Mouse (Mus musculus) granulocyte monocyte progenitor cell, adult 5-6 weeks (primary cell): ENCODE data around the gene Fam168a. TPM values are rescaled to one million over a fixed set of nuclear protein-coding genes. Genes with fewer than 3 reads are reported as not detected.
"Not testable (repeated sequence)": the region's sequence is repeated elsewhere in the genome, so short reads cannot be mapped to it uniquely, and the experiment has no call there.

ENCODE experiments used
- ATAC-seq: replicated peaks from 2 replicates; pipeline ENCODE4 v1.8.0; 2016; ENCODE audit warnings: mild to moderate bottlenecking, moderate TSS enrichment, inconsistent platforms; ENCODE audit not compliant: poor library complexity, severe bottlenecking
- total RNA-seq, 2 experiments: library from RNA; stranded (forward) in 1 of 2; stranded (reverse) in 1 of 2; fragments of 200-712, 200-1000 nt in 1 of 2; fragments of >200 nt in 1 of 2; fragmentation: Nextera tagmentation in 1 of 2; gene quantifications; 2 replicates each; pipeline ENCODE4 v1.2.3; 2014 to 2017

Fam168a gene
- total RNA-seq, 2 experiments from 2014 or later = 9.5 to 32.1 TPM

DNA sequence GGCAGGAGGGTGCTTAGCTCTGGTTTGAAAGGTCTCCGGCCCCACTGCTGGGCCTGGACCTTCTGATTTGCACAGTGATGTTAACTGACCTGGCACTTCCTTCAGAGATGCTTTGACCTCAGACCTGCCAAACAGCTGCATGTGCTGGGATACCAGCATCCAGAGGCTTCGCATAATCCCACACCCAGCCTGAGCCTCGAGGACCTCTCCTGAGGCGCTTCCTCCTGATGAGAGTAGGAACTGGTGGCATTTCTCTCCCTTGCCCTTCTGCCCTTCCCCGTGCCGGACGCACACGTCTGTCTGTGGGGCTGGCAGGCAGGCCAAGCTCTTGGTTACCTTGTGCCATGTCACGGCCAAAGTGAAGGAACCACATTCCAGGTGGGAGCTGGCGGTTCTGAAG is 130.2 kb downstream of the Fam168a start:
- no peak for ATAC-seq

DNA sequence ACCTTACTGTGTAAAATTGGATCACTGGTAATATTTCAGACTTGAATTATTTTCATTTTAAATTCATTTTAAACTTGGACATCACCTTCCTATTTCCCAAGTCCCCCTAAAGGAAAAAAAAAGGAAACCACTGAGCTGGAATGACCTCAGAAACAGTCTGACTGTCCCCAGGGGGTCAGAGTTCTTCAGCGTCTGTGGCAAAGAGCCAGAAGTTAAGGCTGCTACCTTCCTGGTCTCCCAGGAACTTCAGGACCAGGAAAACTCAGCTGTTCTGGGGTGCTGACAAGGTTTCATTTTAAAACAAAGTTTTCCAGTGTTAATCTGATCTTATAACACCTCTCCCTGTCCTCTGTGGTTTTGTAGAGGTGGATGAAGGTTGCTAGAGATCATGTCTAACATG is 131.3 kb downstream of the Fam168a start:
- no peak for ATAC-seq

DNA sequence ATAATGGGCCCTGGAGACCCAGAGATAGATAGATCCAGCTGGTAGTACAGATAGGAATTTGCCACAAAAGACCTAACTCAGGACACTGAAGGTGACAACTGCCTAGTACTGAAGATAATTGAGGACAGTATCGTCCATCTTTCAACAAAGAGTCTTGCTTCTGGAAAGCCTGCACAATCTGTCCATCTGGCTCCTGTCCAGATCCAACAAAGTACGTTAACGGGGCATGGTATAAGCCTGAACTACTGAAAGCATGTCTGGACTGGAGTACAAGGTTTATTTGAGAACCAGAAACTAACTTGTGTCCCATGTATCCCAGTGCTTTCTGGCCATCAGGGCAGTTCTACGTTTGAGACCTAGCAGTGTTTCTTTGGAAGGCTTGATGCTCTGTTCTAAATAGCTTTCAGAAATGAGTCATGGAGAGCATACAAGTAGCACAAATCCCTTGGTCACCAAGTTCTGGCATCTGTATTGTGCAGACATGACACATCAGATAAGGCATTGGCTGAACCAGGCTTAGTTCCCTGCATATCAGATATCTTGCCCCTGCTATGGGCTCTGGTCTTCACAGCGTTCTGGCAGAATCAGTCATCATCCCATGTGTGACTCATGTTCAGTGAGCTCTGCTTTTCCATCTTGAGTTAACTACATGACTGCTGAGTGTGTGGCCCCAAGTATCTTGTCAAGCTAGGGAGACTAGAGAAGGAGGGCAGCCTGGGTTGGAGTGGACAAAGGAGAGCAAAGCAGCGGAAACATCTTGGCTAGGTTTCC is 133.4 kb downstream of the Fam168a start:
- ATAC-seq = no peak

DNA sequence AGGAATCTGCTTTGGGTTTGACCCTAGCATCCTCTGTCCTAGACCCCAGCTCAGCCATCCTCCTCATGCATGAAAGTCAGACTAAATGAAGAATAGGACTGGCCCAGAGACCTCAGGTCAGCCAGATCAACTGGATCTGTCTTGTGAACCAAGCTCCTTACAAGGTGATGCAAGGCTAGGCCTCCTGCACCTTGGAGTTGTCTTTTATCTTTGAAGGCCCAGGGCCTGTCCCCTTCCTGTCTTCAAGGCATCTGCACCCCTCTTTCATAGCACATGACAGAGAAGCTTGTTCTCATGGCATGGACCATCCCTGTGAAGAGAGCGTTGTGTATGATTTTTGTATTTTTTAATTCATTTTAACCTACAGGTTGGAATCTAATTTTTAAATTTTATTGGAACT is 134.5 kb downstream of the Fam168a start:
- ATAC-seq = no peak

DNA sequence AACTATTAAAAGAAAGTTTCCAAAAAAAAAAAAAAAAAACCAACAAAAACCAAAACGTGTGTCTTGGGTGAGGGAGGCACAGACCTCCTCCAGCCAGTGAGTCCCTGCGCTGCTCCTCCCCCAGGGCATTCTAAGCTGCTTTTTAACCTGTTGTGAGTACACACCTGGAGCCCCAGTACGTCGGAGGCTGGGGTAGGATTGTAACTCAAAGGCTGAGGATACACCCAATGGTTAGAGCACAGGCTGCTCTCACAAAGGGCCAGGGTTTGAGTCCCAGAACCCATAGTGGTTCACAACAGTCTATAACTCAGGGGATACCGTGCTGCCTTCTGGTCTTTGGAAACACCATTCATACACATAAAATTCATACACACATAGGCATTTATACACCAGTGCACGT is 135.2 kb downstream of the Fam168a start:
- no peak for ATAC-seq

GRCm38 (mm10) chr7:100842175-100842574 is 135.7 kb downstream of the Fam168a start:
- no peak for ATAC-seq

DNA sequence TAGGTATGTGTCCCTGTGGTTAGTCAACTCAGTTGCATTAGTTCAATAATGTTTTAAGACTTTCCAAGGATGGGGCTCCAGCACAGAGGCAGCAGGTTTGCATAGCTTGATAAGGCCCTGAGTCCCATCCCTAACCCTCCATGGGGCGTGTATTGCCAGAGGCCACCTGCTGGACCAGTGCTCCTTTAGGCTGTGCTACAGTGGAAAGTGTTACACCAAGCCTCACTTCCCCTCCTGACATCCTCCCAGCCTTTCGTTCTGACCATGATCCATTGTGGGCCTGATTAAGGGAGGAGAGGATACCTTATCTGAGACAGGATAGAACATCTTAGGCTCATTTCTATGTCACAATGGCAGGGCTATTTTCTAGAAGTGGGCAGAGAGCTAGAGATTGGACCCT is 137.4 kb downstream of the Fam168a start:
- no peak for ATAC-seq

DNA sequence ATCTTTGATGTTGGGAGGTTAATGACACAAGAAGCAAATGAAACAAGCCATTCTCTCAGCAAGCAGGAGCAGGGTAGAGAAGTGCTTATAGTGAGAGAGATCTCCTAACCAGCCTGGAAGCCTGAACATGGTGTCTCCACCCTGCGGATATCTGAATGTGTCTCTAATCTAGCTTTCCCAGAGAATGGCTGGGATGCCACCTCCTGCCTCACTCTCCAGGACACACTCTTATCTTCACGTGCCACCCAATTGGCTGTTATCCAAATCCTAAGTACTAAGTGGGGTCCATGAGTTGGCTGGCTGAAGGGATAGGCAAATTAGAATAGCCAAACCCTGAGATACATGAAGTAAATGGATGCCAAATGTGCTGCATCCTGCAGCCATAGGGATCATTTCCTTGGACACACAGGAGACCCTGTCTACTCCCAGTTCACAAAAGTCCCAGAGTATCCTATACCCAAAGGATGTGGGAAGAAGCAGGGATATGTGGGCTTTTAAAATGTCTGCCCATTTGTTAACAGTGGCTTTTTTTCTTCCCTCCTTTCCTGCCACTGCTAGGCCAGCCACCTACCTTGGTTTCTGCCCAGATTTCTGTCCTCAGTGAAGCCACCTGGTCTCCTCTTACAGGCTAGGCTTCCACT is 138.1 kb downstream of the Fam168a start:
- ATAC-seq = no peak

DNA sequence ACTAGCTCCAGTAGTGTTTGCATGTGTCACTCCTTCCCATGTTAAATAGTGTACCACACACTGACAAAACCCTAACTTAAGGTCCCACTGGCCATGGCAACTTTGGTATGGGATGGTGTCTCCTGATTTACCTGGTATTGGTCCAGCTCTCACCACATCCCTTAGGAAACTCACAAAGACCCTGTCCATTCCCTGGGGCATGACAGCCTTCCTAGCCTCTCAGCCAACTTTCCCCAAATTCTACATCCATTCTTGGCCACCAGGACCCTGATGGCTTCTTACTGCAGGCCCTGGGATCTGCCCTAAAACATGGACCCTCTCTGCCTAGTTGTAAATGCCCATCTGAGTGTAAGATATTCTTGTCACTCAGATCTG is 138.6 kb downstream of the Fam168a start:
- peak; percentile 1; the same call in 1 of the 2 replicates for ATAC-seq

DNA sequence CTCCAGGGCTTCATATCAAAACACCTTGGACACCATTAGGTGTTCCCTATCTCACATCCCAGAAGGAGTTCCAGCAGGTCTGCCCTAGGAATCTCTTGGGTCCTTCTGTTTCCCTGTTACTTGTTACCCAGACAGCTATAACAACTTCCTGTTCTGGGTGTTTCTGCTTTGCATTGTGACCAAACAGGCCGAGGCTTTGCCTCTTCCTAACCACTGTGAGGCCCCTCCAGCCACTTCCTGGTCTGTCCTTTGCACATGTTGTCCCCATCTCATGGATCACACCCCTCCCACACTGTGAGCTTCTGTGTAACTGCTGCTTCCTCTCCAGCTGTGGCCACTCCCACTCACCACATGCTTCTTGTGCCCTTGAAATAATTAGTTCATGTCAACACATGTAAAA is 139.0 kb downstream of the Fam168a start:
- ATAC-seq = peak; percentile 95

GRCm38 (mm10) chr7:100846033-100846432 is 139.6 kb downstream of the Fam168a start:
- ATAC-seq = not testable (repeated sequence)

DNA sequence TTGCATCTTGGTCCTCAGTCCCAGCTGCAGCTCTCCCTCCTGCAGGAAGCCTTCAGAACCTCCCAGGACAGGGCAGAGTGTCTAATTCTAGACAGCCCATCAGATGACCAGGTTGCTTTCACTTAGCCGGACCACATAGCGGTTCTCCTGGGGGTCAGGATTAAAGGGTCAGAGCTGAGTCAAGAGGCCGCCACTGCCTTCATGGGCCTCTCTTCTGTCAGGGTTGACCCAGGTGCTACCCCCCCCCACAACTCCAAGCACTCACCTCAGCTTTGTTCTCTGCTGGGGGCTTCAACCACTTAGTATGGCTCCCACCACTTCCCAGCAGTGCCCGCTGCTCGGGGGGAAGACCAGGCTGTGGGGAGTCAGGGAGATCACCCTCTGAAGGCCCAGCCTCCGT is 140.7 kb downstream of the Fam168a start:
- ATAC-seq = no peak

GRCm38 (mm10) chr7:100848744-100849143 is 142.3 kb downstream of the Fam168a start:
- peak; percentile 26; the same call in 1 of the 2 replicates for ATAC-seq

GRCm38 (mm10) chr7:100849508-100849907 is 143.1 kb downstream of the Fam168a start:
- ATAC-seq = no peak

GRCm38 (mm10) chr7:100851481-100852356 is 145.3 kb downstream of the Fam168a start:
- ATAC-seq = no peak

GRCm38 (mm10) chr7:100853396-100853795 is 147.0 kb downstream of the Fam168a start:
- ATAC-seq = peak; percentile 11

- no peak; the same call in 1 of the 2 replicates for ATAC-seq
Measured at GRCm38 (mm10) chr7:100854137-100854814, 147.8 kb downstream of the Fam168a start.

DNA sequence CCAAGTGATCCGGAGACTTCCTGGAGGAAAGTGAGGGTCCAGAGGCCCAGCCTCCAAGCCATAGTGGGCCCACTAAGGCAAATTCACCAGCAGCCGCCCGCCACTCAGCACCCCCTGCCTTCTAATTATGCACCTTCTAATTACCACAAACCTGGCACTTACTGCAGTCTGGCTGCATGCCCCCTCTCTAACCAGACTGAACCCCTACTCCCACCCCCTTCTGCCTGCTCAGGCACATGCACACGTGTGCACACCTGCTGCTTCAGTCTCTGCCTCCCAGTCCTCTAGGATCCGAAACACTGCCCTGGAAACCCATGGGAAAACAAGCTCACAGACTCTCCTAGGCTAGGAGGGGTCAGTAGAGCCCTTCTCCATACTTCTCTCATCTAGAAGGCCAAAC is 148.4 kb downstream of the Fam168a start:
- no peak for ATAC-seq

GRCm38 (mm10) chr7:100855300-100855699 is 148.9 kb downstream of the Fam168a start:
- 0 out of 2 replicates have a peak, but pooled peaks have one; percentile 5 for ATAC-seq
